Mouse (Mus musculus): ENCODE results near the gene Rnasek. TPM values are rescaled to one million over a fixed set of nuclear protein-coding genes. Genes with fewer than 3 reads are reported as not detected.

The Rnasek gene
- polyA plus RNA-seq, 1 experiment from 2014 or later, result 203 TPM

GRCm38 (mm10) chr11:70234497-70234896, 5.1 kb downstream of the Rnasek start:
- Histone ChIP-seq H3K4me2 (0 out of 2 replicates have a peak overlapping the region, but pooled peaks have one; percentile 16), H3K9ac (no peak overlapping the region), H3K27me3 (peaks cover 19% of the 10 kb centered on the region), H3K36me3 (peaks cover 17% of the 10 kb centered on the region), H3K4me1 (peaks cover 75% of the 10 kb centered on the region), H3K9me3 (replicated peaks) (no peaks in the 10 kb centered on the region), H3K27ac (peak overlapping the region; percentile 32; the same call in 1 of the 2 replicates), H3K4me3 (replicated peaks) (no peak overlapping the region)
- no peak for ATAC-seq (replicated peaks; ENCODE audit: low FRiP score)
- 87% methylated on average over 8 of the region's 8 CpGs for WGBS

- no peak for ATAC-seq (replicated peaks; ENCODE audit: low FRiP score)
- peaks cover 24% of the 10 kb centered on the region for H3K27me3 ChIP-seq
- H3K4me2 ChIP-seq, result 0 out of 2 replicates have a peak overlapping the region, but pooled peaks have one; percentile 16
Measured at GRCm38 (mm10) chr11:70234037-70234436, 5.6 kb downstream of the Rnasek start.

GRCm38 (mm10) chr11:70233016-70233415, 6.6 kb downstream of the Rnasek start:
- peaks cover 34% of the 10 kb centered on the region for H3K27me3 ChIP-seq
- peak overlapping the region; percentile 43 for H3K4me3 ChIP-seq (replicated peaks)
- peaks cover 75% of the 10 kb centered on the region for H3K4me1 ChIP-seq
- WGBS, result 31% methylated on average over 8 of the region's 8 CpGs
- peak overlapping the region; percentile 47 for H3K9ac ChIP-seq
- peaks cover 17% of the 10 kb centered on the region for H3K36me3 ChIP-seq
- peak overlapping the region; percentile 70 for H3K4me2 ChIP-seq
- H3K27ac ChIP-seq, result 0 out of 2 replicates have a peak overlapping the region, but pooled peaks have one; percentile 9
- no peak for ATAC-seq (replicated peaks; ENCODE audit: low FRiP score)
- H3K9me3 ChIP-seq (replicated peaks), result no peaks in the 10 kb centered on the region

More at GRCm38 (mm10) chr11:70234037-70234436, 5.6 kb downstream of the Rnasek start:
- Histone ChIP-seq H3K9me3 (replicated peaks) (no peaks in the 10 kb centered on the region), H3K9ac (no peak overlapping the region), H3K36me3 (peaks cover 17% of the 10 kb centered on the region), H3K27ac (peak overlapping the region; percentile 32; the same call in 1 of the 2 replicates), H3K4me3 (replicated peaks) (no peak overlapping the region), H3K4me1 (peaks cover 77% of the 10 kb centered on the region)
- WGBS, result 64% methylated on average over 5 of the region's 5 CpGs

- H3K27ac ChIP-seq, result 0 out of 2 replicates have a peak overlapping the region, but pooled peaks have one; percentile 23
- peaks cover 17% of the 10 kb centered on the region for H3K36me3 ChIP-seq
- H3K4me2 ChIP-seq, result peak overlapping the region; percentile 70
- 7% methylated on average over 9 of the region's 10 CpGs for WGBS
- H3K4me1 ChIP-seq, result peaks cover 79% of the 10 kb centered on the region
- ATAC-seq (replicated peaks; ENCODE audit: low FRiP score), result no peak
- peak overlapping the region; percentile 43 for H3K4me3 ChIP-seq (replicated peaks)
- peak overlapping the region; percentile 47 for H3K9ac ChIP-seq
- no peaks in the 10 kb centered on the region for H3K9me3 ChIP-seq (replicated peaks)
- peaks cover 38% of the 10 kb centered on the region for H3K27me3 ChIP-seq
Measured at GRCm38 (mm10) chr11:70232546-70232945, 7.1 kb downstream of the Rnasek start.

GRCm38 (mm10) chr11:70230239-70230727, 9.4 kb downstream of the Rnasek start:
- WGBS, result under 1% methylated on average over 32 of the region's 32 CpGs
- H3K9ac ChIP-seq, result peak overlapping the region; percentile 27; the same call in 1 of the 2 replicates
- peaks cover 80% of the 10 kb centered on the region for H3K4me1 ChIP-seq
- peak; percentile 44; the same call in 1 of the 2 replicates for ATAC-seq (replicated peaks; ENCODE audit: low FRiP score)
- peaks cover 9% of the 10 kb centered on the region for H3K36me3 ChIP-seq
- peak overlapping the region; percentile 45 for H3K4me3 ChIP-seq (replicated peaks)
- H3K27me3 ChIP-seq, result peaks cover 61% of the 10 kb centered on the region
- H3K27ac ChIP-seq, result peak overlapping the region; percentile 88
- no peaks in the 10 kb centered on the region for H3K9me3 ChIP-seq (replicated peaks)
- H3K4me2 ChIP-seq, result peak overlapping the region; percentile 55

- Histone ChIP-seq H3K36me3 (peaks cover under 1% of the 10 kb centered on the region; the same call in 1 of the 2 replicates), H3K9ac (peak within 1 kb of the TSS; percentile 42), H3K27me3 (peaks cover 70% of the 10 kb centered on the region), H3K9me3 (replicated peaks) (no peaks in the 10 kb centered on the region), H3K4me1 (peaks cover 78% of the 10 kb centered on the region), H3K27ac (peak within 1 kb of the TSS; percentile 88), H3K4me3 (replicated peaks) (peak within 1 kb of the TSS; percentile 45), H3K4me2 (peak within 1 kb of the TSS; percentile 55)
- under 1% methylated on average over 39 of the region's 39 CpGs for WGBS
- ATAC-seq (replicated peaks; ENCODE audit: low FRiP score), result no peak
Measured at GRCm38 (mm10) chr11:70229260-70230010, 10.2 kb downstream of the Rnasek start, which contains the start of gene Bcl6b. Gene Bcl6b (minus strand): TSS chr11:70229798.

- H3K9ac ChIP-seq, result peak overlapping the region; percentile 42; the same call in 1 of the 2 replicates
- peak overlapping the region; percentile 81 for H3K27ac ChIP-seq
- H3K4me3 ChIP-seq (replicated peaks), result peak overlapping the region; percentile 45
- peaks cover 75% of the 10 kb centered on the region for H3K27me3 ChIP-seq
- no peaks in the 10 kb centered on the region for H3K9me3 ChIP-seq (replicated peaks)
- peak overlapping the region; percentile 55 for H3K4me2 ChIP-seq
- H3K36me3 ChIP-seq, result no peaks in the 10 kb centered on the region
- WGBS, result under 1% methylated on average over 19 of the region's 19 CpGs
- peak; percentile 23; the same call in 1 of the 2 replicates for ATAC-seq (replicated peaks; ENCODE audit: low FRiP score)
- H3K4me1 ChIP-seq, result peaks cover 71% of the 10 kb centered on the region
Measured at GRCm38 (mm10) chr11:70228828-70229227, 10.8 kb downstream of the Rnasek start.

- Histone ChIP-seq H3K27ac (peak overlapping the region; percentile 4; the same call in 1 of the 2 replicates), H3K27me3 (peaks cover 80% of the 10 kb centered on the region), H3K9me3 (replicated peaks) (no peaks in the 10 kb centered on the region), H3K4me3 (replicated peaks) (peak overlapping the region; percentile 45), H3K9ac (peak overlapping the region; percentile 42), H3K4me1 (peaks cover 62% of the 10 kb centered on the region), H3K36me3 (no peaks in the 10 kb centered on the region), H3K4me2 (peak overlapping the region; percentile 55)
- no peak for ATAC-seq (replicated peaks; ENCODE audit: low FRiP score)
- WGBS, result 85% methylated on average over 4 of the region's 4 CpGs
Measured at GRCm38 (mm10) chr11:70227661-70228245, 11.9 kb downstream of the Rnasek start.

- Histone ChIP-seq H3K27ac (no peak overlapping the region), H3K27me3 (peaks cover 84% of the 10 kb centered on the region), H3K4me2 (peak overlapping the region; percentile 55)
Measured at GRCm38 (mm10) chr11:70227126-70227525, 12.5 kb downstream of the Rnasek start.

GRCm38 (mm10) chr11:70226602-70226890, 13.1 kb downstream of the Rnasek start:
- no peaks in the 10 kb centered on the region for H3K36me3 ChIP-seq
- H3K27me3 ChIP-seq, result peaks cover 82% of the 10 kb centered on the region
- 0 out of 2 replicates have a peak overlapping the region, but pooled peaks have one; percentile 42 for H3K9ac ChIP-seq
- H3K4me2 ChIP-seq, result peak overlapping the region; percentile 55
- H3K9me3 ChIP-seq (replicated peaks), result no peaks in the 10 kb centered on the region
- H3K27ac ChIP-seq, result no peak overlapping the region
- 5% methylated on average over 18 of the region's 18 CpGs for WGBS
- peak overlapping the region; percentile 45 for H3K4me3 ChIP-seq (replicated peaks)
- ATAC-seq (replicated peaks; ENCODE audit: low FRiP score), result no peak
- H3K4me1 ChIP-seq, result peaks cover 59% of the 10 kb centered on the region

More at GRCm38 (mm10) chr11:70227126-70227525, 12.5 kb downstream of the Rnasek start:
- WGBS, result 17% methylated on average over 5 of the region's 5 CpGs
- no peak for ATAC-seq (replicated peaks; ENCODE audit: low FRiP score)
- H3K9me3 ChIP-seq (replicated peaks), result no peaks in the 10 kb centered on the region
- H3K9ac ChIP-seq, result 0 out of 2 replicates have a peak overlapping the region, but pooled peaks have one; percentile 42
- H3K4me1 ChIP-seq, result peaks cover 59% of the 10 kb centered on the region
- peak overlapping the region; percentile 45 for H3K4me3 ChIP-seq (replicated peaks)
- H3K36me3 ChIP-seq, result no peaks in the 10 kb centered on the region

GRCm38 (mm10) chr11:70225798-70226601, 13.6 kb downstream of the Rnasek start:
- ATAC-seq (replicated peaks; ENCODE audit: low FRiP score), result no peak
- H3K36me3 ChIP-seq, result no peaks in the 10 kb centered on the region
- peak overlapping the region; percentile 55 for H3K4me2 ChIP-seq
- H3K9ac ChIP-seq, result 0 out of 2 replicates have a peak overlapping the region, but pooled peaks have one; percentile 42
- peaks cover 80% of the 10 kb centered on the region for H3K27me3 ChIP-seq
- H3K9me3 ChIP-seq (replicated peaks), result no peaks in the 10 kb centered on the region
- peaks cover 62% of the 10 kb centered on the region for H3K4me1 ChIP-seq
- H3K27ac ChIP-seq, result peak overlapping the region; percentile 51; the same call in 1 of the 2 replicates
- peak overlapping the region; percentile 45 for H3K4me3 ChIP-seq (replicated peaks)
- WGBS, result 19% methylated on average over 27 of the region's 27 CpGs

Data from kidney, embryonic 15.5 days (tissue).